Mouse (Mus musculus) thymus, adult 2 months (tissue): Measurements from ENCODE around the gene Snph.

Source experiments
- CTCF ChIP-seq: fragments of 200-500 bp; IDR thresholded peaks from 2 replicates; pipeline ENCODE4 v1.5.1; 2012; ENCODE audit warnings: mild to moderate bottlenecking, control low read depth, low read length, moderate library complexity, borderline replicate concordance; ENCODE audit not compliant: control insufficient read depth, poor library complexity, insufficient read depth; ENCODE audit errors: extremely low read depth
- POLR2A ChIP-seq: fragments of 200-500 bp; IDR thresholded peaks from 2 replicates; pipeline ENCODE4 v1.6.1; 2012; ENCODE audit warnings: mild to moderate bottlenecking, low read length, control low read depth, moderate library complexity; ENCODE audit not compliant: control insufficient read depth, poor library complexity, insufficient read depth; ENCODE audit errors: extremely low read depth

DNA sequence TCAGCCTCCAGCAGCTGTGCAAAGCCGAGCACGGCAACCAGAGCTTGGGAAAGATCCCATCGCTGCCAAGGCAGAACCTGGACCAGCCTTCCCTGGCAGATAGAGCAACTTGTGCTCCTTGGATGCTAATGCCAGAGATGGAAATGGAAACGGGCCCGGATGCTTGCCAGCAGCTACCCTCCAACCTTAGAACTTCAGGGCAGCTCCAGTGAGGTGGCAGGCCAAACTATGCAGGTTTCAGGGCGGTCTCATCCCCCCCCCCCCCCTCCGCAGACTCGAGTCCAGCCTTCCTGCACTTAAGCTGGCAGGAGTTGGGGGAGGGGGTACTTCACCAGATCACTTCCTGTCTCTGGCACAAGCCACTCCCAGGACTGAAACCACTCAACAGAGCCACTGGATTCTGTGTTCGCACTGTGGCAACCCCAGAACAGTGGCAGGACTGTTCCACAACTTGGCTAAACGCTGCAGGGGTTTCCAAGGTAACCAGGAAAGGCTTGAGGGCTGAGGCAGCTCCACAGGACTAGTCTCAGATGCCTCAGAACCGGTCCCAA, 26.9 kb downstream of the Snph start:
- TF ChIP-seq CTCF, result no peak
- TF ChIP-seq POLR2A, result no peak
